Comparison of ENCODE assay signal across 28 mouse cellular contexts in the genomic region with DNA sequence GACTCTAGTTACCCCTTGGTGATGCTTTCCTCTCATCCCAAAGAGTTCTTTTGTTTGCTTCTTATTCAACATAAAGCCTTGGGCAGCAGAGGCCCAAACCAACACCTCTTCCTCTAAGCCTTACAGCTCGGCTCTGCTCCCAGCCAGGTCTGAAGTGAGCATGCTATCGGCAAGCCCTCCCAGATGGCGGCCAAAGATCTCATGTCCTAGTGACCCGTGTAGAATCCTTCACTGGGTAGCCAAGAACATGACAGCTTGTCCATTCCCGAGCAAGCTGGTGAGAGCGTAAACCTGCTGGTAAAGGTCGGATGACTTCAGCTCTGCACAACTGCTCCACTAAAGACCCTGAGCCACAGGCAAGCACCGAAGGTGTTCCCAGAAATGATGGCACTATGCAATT.
"Had no signal": no experiment of that assay in that cellular context is flagged by ENCODE, and none has a peak within 500 bp of the region (broad histone marks: within the 10 kb centered on the region; RNA-seq: fewer than 3 reads in every experiment).

No protein-coding gene starts in this region.

- DNase-seq: gastrocnemius, adult 2 months; gastrocnemius, postnatal 10 days; gastrocnemius, postnatal 25 days; heart, adult 18-20 months; heart, postnatal 10 days; heart, postnatal 4 days; kidney, adult 18-20 months; kidney, adult 8-10 months; kidney, postnatal 10 days; kidney, postnatal 25 days; kidney, postnatal 4 days; liver; liver, embryonic 13.5 days; liver, postnatal 0 days had no signal

- H3K9me3 ChIP-seq: heart, embryonic 10.5 days; hindbrain, embryonic 10.5 days; hindbrain, embryonic 12.5 days; intestine, embryonic 15.5 days; limb, embryonic 10.5 days; limb, embryonic 12.5 days; liver, embryonic 15.5 days had no signal

- H3K9ac ChIP-seq: heart, embryonic 12.5 days; hindbrain, embryonic 12.5 days; hindbrain, embryonic 14.5 days; intestine, embryonic 15.5 days; limb, embryonic 12.5 days; liver, embryonic 13.5 days; liver, embryonic 15.5 days; liver, postnatal 0 days had no signal

- H3K4me2 ChIP-seq: heart, embryonic 12.5 days; hindbrain, embryonic 12.5 days; hindbrain, embryonic 14.5 days; intestine, embryonic 15.5 days; limb, embryonic 12.5 days; liver, embryonic 11.5 days; liver, embryonic 13.5 days; liver, embryonic 15.5 days had no signal

- H3K27ac ChIP-seq: gastrocnemius, adult 2 months; heart, embryonic 10.5 days; hindbrain, embryonic 10.5 days; hindbrain, embryonic 12.5 days; hindbrain, embryonic 14.5 days; intestine, embryonic 15.5 days; layer of hippocampus, adult 2 months; left cerebral cortex, adult 2 months; limb, embryonic 10.5 days; limb, embryonic 12.5 days; liver, embryonic 13.5 days; liver, embryonic 15.5 days had no signal

- H3K27me3 ChIP-seq: heart, embryonic 12.5 days; hindbrain, embryonic 12.5 days; intestine, embryonic 15.5 days; limb, embryonic 12.5 days; liver, embryonic 13.5 days; liver, embryonic 15.5 days had no signal

- ATAC-seq: inflammation-experienced regulatory T-cells, adult 6 months; intestine, embryonic 15.5 days; intestine, postnatal 0 days; liver, postnatal 0 days had no signal

- H3K4me3 ChIP-seq: gastrocnemius, adult 2 months; heart, embryonic 10.5 days; heart, embryonic 12.5 days; hindbrain, embryonic 10.5 days; hindbrain, embryonic 12.5 days; intestine, embryonic 15.5 days; layer of hippocampus, adult 2 months; left cerebral cortex, adult 2 months; limb, embryonic 10.5 days; limb, embryonic 12.5 days; liver, embryonic 13.5 days; liver, embryonic 15.5 days had no signal

- H3K4me1 ChIP-seq: heart, embryonic 10.5 days; hindbrain, embryonic 12.5 days; intestine, embryonic 15.5 days; limb, embryonic 10.5 days; limb, embryonic 12.5 days; liver, embryonic 13.5 days; liver, embryonic 15.5 days had no signal

- H3K36me3 ChIP-seq: heart, embryonic 10.5 days; heart, embryonic 12.5 days; hindbrain, embryonic 10.5 days; hindbrain, embryonic 12.5 days; intestine, embryonic 15.5 days; limb, embryonic 10.5 days; limb, embryonic 12.5 days; liver, embryonic 13.5 days; liver, embryonic 15.5 days had no signal
